Comparison of ENCODE assay signal across 18 mouse cellular contexts in the genomic region with DNA sequence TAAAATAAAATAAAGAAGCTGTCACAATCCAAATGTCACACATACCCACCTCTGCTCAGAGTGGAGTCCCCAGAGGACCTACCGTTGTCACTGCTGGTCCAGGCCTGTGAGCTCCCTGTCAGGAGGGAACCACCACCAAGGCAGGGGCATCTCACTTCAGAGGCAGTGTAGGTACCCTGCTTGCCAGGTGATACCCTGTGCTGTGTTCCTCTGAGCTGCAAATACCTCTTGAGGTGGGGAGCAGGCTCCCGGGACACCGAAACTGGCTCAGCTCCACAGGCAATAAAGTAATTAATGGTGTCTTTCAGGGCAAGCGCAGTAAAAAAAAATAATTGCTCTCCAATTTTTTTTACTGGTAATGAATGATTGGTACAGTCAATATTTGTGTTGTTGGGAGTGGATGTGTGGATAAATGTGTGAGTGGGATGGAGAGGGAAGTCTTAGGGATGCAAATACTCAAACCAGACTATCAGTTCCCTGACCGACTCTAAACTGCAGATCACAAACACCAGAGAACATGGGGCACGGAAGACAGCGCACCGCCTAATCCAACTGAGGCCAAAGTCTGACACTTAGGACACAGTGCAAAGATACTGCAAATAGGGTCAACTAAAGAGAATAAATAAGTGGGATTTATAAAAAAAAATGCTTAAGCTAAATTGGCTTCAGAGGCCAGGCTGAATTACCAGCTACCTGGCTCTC.
DNase-seq lines count a peak whose midpoint lies in the region; ATAC-seq and TF ChIP-seq lines count a peak whose summit lies in the region.
"Had no signal": no experiment of that assay in that cellular context is flagged by ENCODE, and none has a peak within 500 bp of the region (broad histone marks: within the 10 kb centered on the region; RNA-seq: fewer than 3 reads in every experiment).

No protein-coding gene starts in this region.

- 0 out of 2 replicates have a peak, but pooled peaks have one; percentile 4 for ATAC-seq in forebrain, embryonic 13.5 days
- no peak for ATAC-seq in forebrain, embryonic 11.5 days (replicated peaks; ENCODE audit: low FRiP score)
- ATAC-seq in liver, embryonic 12.5 days, result no peak
- no peak for ATAC-seq in neural tube, embryonic 13.5 days (ENCODE audit: low read depth)
- ATAC-seq in neural tube, embryonic 15.5 days (ENCODE audit: low FRiP score), result no peak
- ATAC-seq: inflammation-experienced regulatory T-cells, adult 6 months had no signal

- no peak for TF ChIP-seq POLR2A in liver, adult 2 months (IDR thresholded peaks at IDR 0.05; ENCODE audit: extremely low read depth, insufficient read depth, low read length)

- H3K4me1 ChIP-seq in forebrain, embryonic 13.5 days, result peaks cover 30% of the 10 kb centered on the region
- no peaks in the 10 kb centered on the region for H3K4me1 ChIP-seq in forebrain, embryonic 11.5 days (replicated peaks; ENCODE audit: control insufficient read depth, insufficient read depth, low read length)
- peaks cover 12% of the 10 kb centered on the region for H3K4me1 ChIP-seq in liver, adult 2 months (ENCODE audit: control insufficient read depth, insufficient read depth, low read length)
- H3K4me1 ChIP-seq in liver, embryonic 12.5 days, result no peaks in the 10 kb centered on the region
- H3K4me1 ChIP-seq in neural tube, embryonic 13.5 days (replicated peaks), result peaks cover 17% of the 10 kb centered on the region; the same call in 1 of the 2 replicates
- H3K4me1 ChIP-seq in neural tube, embryonic 15.5 days, result peaks cover 17% of the 10 kb centered on the region

- intact Hi-C loops in left cerebral cortex, postnatal 36 days (cut with DNase I), result no loop called here

- H3K79me2 ChIP-seq in liver, adult 2 months (ENCODE audit: control insufficient read depth, insufficient read depth, low read length), result no peaks in the 10 kb centered on the region

- 76% methylated on average over 8 of the region's 8 CpGs for WGBS in forebrain, embryonic 13.5 days
- WGBS in forebrain, embryonic 11.5 days, result 89% methylated on average over 8 of the region's 8 CpGs
- WGBS in liver, adult 2 months, result 46% methylated on average over 8 of the region's 8 CpGs
- 80% methylated on average over 8 of the region's 8 CpGs for WGBS in liver, embryonic 12.5 days (ENCODE audit: insufficient replicate concordance)
- 63% methylated on average over 8 of the region's 8 CpGs for WGBS in neural tube, embryonic 13.5 days
- WGBS in neural tube, embryonic 15.5 days, result 57% methylated on average over 8 of the region's 8 CpGs

- H3K4me2 ChIP-seq in forebrain, embryonic 13.5 days, result no peak overlapping the region
- no peak overlapping the region for H3K4me2 ChIP-seq in forebrain, embryonic 11.5 days (ENCODE audit: low read depth, low read length, severe bottlenecking)
- no peak overlapping the region for H3K4me2 ChIP-seq in liver, embryonic 12.5 days
- H3K4me2 ChIP-seq in neural tube, embryonic 13.5 days, result no peak overlapping the region
- H3K4me2 ChIP-seq in neural tube, embryonic 15.5 days, result no peak overlapping the region
- H3K4me2 ChIP-seq: hindbrain, embryonic 12.5 days had no signal

- H3K4me3 ChIP-seq in forebrain, embryonic 13.5 days, result no peak overlapping the region
- no peak overlapping the region for H3K4me3 ChIP-seq in forebrain, embryonic 11.5 days (ENCODE audit: low read depth, low read length)
- no peak overlapping the region; the same call in 1 of the 2 replicates for H3K4me3 ChIP-seq in liver, adult 2 months (ENCODE audit: insufficient read depth, low read depth, low read length)
- H3K4me3 ChIP-seq in liver, embryonic 12.5 days, result no peak overlapping the region
- no peak overlapping the region for H3K4me3 ChIP-seq in neural tube, embryonic 13.5 days
- no peak overlapping the region for H3K4me3 ChIP-seq in neural tube, embryonic 15.5 days (replicated peaks)
- H3K4me3 ChIP-seq: hindbrain, embryonic 12.5 days; left cerebral cortex, adult 2 months; midbrain, embryonic 10.5 days had no signal

- H3K27ac ChIP-seq in forebrain, embryonic 13.5 days, result peak overlapping the region; percentile 31; the same call in 1 of the 2 replicates
- no peak overlapping the region for H3K27ac ChIP-seq in forebrain, embryonic 11.5 days (ENCODE audit: low read depth, low read length)
- no peak overlapping the region for H3K27ac ChIP-seq in liver, adult 2 months (replicated peaks; ENCODE audit: insufficient read depth, low read depth, low read length)
- H3K27ac ChIP-seq in liver, embryonic 12.5 days, result no peak overlapping the region
- H3K27ac ChIP-seq in neural tube, embryonic 13.5 days (replicated peaks), result peak overlapping the region; percentile 9; the same call in 1 of the 2 replicates
- no peak overlapping the region for H3K27ac ChIP-seq in neural tube, embryonic 15.5 days (replicated peaks)
- H3K27ac ChIP-seq: hindbrain, embryonic 12.5 days; kidney, postnatal 0 days; left cerebral cortex, adult 2 months; midbrain, embryonic 10.5 days had no signal

- no peaks in the 10 kb centered on the region for H3K36me3 ChIP-seq in forebrain, embryonic 13.5 days (ENCODE audit: poor library complexity, severe bottlenecking)
- no peaks in the 10 kb centered on the region for H3K36me3 ChIP-seq in forebrain, embryonic 11.5 days (ENCODE audit: control insufficient read depth, insufficient read depth, low read length)
- H3K36me3 ChIP-seq in liver, adult 2 months (ENCODE audit: control insufficient read depth, insufficient read depth, low read length), result no peaks in the 10 kb centered on the region
- no peaks in the 10 kb centered on the region for H3K36me3 ChIP-seq in liver, embryonic 12.5 days
- no peaks in the 10 kb centered on the region for H3K36me3 ChIP-seq in neural tube, embryonic 13.5 days
- H3K36me3 ChIP-seq in neural tube, embryonic 15.5 days, result no peaks in the 10 kb centered on the region
- H3K36me3 ChIP-seq: hindbrain, embryonic 12.5 days; midbrain, embryonic 10.5 days had no signal

- no peaks in the 10 kb centered on the region for H3K27me3 ChIP-seq in forebrain, embryonic 13.5 days
- no peaks in the 10 kb centered on the region for H3K27me3 ChIP-seq in forebrain, embryonic 11.5 days (ENCODE audit: control insufficient read depth, insufficient read depth, low read length)
- no peaks in the 10 kb centered on the region for H3K27me3 ChIP-seq in liver, adult 2 months (ENCODE audit: control insufficient read depth, insufficient read depth, low read length)
- H3K27me3 ChIP-seq in liver, embryonic 12.5 days (replicated peaks), result no peaks in the 10 kb centered on the region
- no peaks in the 10 kb centered on the region for H3K27me3 ChIP-seq in neural tube, embryonic 13.5 days
- H3K27me3 ChIP-seq in neural tube, embryonic 15.5 days (replicated peaks), result no peaks in the 10 kb centered on the region
- H3K27me3 ChIP-seq: CH12.LX; hindbrain, embryonic 12.5 days had no signal

- H3K9me3 ChIP-seq in forebrain, embryonic 13.5 days (replicated peaks), result no peaks in the 10 kb centered on the region
- H3K9me3 ChIP-seq in forebrain, embryonic 11.5 days (ENCODE audit: control insufficient read depth, low read length), result no peaks in the 10 kb centered on the region
- H3K9me3 ChIP-seq in liver, embryonic 12.5 days (replicated peaks), result no peaks in the 10 kb centered on the region
- no peaks in the 10 kb centered on the region for H3K9me3 ChIP-seq in neural tube, embryonic 13.5 days
- H3K9me3 ChIP-seq in neural tube, embryonic 15.5 days (replicated peaks), result no peaks in the 10 kb centered on the region
- H3K9me3 ChIP-seq: hindbrain, embryonic 12.5 days; midbrain, embryonic 10.5 days had no signal

- no peak for DNase-seq in forebrain, embryonic 11.5 days (ENCODE audit: low spot score)
- peak; percentile 78 for DNase-seq in liver, adult 2 months (ENCODE audit: extremely low read depth, low read depth, low spot score)
- no peak for DNase-seq in left cerebral cortex, postnatal 36 days (ENCODE audit: low spot score in 2 of 2)
- DNase-seq in B cell, adult 2 months, result no peak
- DNase-seq: adrenal gland, adult 8-10 months; cerebellum, postnatal 14 days; right cerebral cortex, postnatal 14 days; thymus, postnatal 25 days had no signal

- no peak for TF ChIP-seq CTCF in liver, adult 2 months (IDR thresholded peaks at IDR 0.05; ENCODE audit: low read depth, low read length)

- H3K9ac ChIP-seq in forebrain, embryonic 13.5 days, result no peak overlapping the region
- H3K9ac ChIP-seq in forebrain, embryonic 11.5 days (ENCODE audit: low read length), result no peak overlapping the region
- H3K9ac ChIP-seq in liver, adult 2 months (ENCODE audit: low read depth, low read length), result no peak overlapping the region
- no peak overlapping the region for H3K9ac ChIP-seq in liver, embryonic 12.5 days
- no peak overlapping the region for H3K9ac ChIP-seq in neural tube, embryonic 13.5 days
- H3K9ac ChIP-seq in neural tube, embryonic 15.5 days (replicated peaks), result no peak overlapping the region
- H3K9ac ChIP-seq: hindbrain, embryonic 12.5 days had no signal

Comparison
In these comparisons a context has a peak if more than half of its experiments do, and no peak if none do; other contexts are left out.
1. H3K27ac ChIP-seq: peak in forebrain, embryonic 13.5 days (single experiment) and neural tube, embryonic 13.5 days (single experiment); none in forebrain, embryonic 11.5 days (single experiment), liver, adult 2 months (single experiment), liver, embryonic 12.5 days (single experiment) and neural tube, embryonic 15.5 days (single experiment).